Mouse (Mus musculus): Measurements from ENCODE around the gene Tedc2. TPM values are rescaled to one million over a fixed set of nuclear protein-coding genes. Genes with fewer than 3 reads are reported as not detected.

Tedc2 gene
- polyA plus RNA-seq, 1 experiment from 2014 or later: 14.7 TPM

DNA sequence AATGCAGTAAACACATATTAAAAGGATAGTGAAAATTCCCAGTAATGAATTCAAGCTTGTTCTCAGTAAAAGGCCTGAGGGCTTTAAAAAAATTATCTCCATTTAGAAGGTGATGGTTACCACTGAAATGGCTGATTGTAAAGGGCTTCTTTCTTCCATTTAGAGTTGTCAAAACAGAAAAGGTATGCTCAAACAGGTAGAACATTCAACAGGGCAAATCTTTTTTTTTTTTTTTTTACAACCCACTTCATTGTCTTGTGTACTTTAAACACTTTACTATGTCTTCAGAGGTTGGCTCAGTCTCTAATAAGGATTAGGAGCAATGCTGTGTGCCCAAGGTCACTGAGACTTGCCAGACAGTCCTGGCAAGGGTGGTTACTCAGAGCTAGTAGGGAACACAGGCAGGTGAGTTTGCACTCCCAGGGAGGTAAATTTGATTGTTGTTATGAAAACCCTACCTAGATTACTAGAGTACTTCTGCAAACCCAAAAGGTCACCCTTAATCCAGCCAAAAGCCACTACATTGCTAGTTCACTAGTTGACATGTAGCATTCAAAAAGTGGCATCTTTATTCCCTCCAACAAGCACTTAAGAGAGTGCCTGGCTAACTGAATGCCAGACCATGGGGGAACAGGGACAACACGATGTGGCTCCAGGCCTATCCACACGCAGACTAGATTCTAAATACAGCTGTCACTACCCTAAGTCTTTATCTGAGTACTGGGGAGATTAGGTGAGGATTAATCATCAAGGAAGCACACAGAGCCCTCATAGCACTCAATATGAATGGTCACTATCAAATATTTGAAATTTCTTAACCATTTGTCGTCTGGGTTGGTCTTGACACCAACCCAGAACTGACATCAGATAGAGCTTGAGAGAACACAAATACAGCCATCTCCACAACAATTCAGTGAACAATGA is 16.8 kb downstream of the Tedc2 start:
- peak overlapping the region; percentile 71 for H3K4me3 ChIP-seq
- H3K36me3 ChIP-seq: no peaks in the 10 kb centered on the region
- peaks cover 32% of the 10 kb centered on the region for H3K27me3 ChIP-seq
- no peak overlapping the region for H3K27ac ChIP-seq (replicated peaks)
- peaks cover 62% of the 10 kb centered on the region for H3K4me1 ChIP-seq
- peak overlapping the region; percentile 86 for H3K4me2 ChIP-seq (replicated peaks)
- ATAC-seq (ENCODE audit: low FRiP score, low read depth): no peak
- no peaks in the 10 kb centered on the region for H3K9me3 ChIP-seq
- 69% methylated on average over 3 of the region's 3 CpGs for WGBS
- no peak overlapping the region for H3K9ac ChIP-seq (replicated peaks)

DNA sequence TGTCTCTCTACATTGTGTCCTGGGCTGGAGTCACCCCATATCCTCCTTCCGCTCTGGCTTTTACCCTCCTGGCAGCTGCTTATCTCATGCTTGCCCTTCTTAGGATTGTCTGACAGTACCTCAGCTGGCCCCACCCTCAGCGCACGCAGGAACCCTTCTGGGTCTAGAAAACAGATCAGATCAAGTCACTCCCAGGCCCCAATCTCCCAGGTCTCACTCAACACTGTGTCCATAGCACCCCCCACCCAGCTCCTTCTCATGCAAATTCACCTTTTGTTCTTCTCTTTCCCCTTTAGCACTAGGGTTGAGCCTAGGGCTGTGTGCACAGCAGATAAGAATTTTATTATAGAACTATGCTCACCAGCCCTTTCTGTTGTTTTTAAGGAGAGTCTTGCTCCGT is 17.6 kb downstream of the Tedc2 start:
- ATAC-seq (ENCODE audit: low FRiP score, low read depth): no peak
- H3K9ac ChIP-seq (replicated peaks): 0 out of 2 replicates have a peak overlapping the region, but pooled peaks have one; percentile 20
- 0 out of 2 replicates have a peak overlapping the region, but pooled peaks have one; percentile 15 for H3K4me3 ChIP-seq
- peaks cover 23% of the 10 kb centered on the region for H3K27me3 ChIP-seq
- WGBS: 44% methylated on average over 4 of the region's 4 CpGs
- H3K27ac ChIP-seq (replicated peaks): peak overlapping the region; percentile 52
- no peaks in the 10 kb centered on the region for H3K36me3 ChIP-seq
- peak overlapping the region; percentile 30 for H3K4me2 ChIP-seq (replicated peaks)
- H3K4me1 ChIP-seq: peaks cover 54% of the 10 kb centered on the region
- no peaks in the 10 kb centered on the region for H3K9me3 ChIP-seq

DNA sequence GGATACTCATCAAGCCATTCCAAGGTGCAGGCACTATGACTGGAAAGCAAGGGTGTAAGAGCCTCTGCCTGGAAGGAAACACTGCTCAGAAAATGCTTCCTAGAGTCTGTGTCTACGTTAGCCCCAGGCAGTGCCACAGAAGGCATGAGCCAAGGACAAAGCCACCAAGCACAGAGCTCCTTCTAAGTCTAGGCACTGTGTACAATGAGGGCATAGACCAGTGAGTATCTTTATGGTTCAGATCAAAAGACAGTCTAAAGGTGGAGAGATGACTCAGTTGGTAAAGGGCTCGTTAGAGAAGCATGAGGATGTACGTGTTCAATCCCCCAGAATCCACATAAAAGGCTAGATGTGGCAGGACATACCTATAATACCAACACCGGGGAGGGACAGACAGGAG is 19.6 kb downstream of the Tedc2 start:
- peaks cover 34% of the 10 kb centered on the region for H3K4me1 ChIP-seq
- no peak overlapping the region for H3K27ac ChIP-seq (replicated peaks)
- no peak for ATAC-seq (ENCODE audit: low FRiP score, low read depth)
- H3K36me3 ChIP-seq: no peaks in the 10 kb centered on the region
- H3K4me2 ChIP-seq (replicated peaks): no peak overlapping the region
- H3K27me3 ChIP-seq: peaks cover 4% of the 10 kb centered on the region
- no peak overlapping the region for H3K4me3 ChIP-seq
- H3K9ac ChIP-seq (replicated peaks): no peak overlapping the region
- WGBS: 83% methylated on average over 4 of the region's 4 CpGs
- no peaks in the 10 kb centered on the region for H3K9me3 ChIP-seq

DNA sequence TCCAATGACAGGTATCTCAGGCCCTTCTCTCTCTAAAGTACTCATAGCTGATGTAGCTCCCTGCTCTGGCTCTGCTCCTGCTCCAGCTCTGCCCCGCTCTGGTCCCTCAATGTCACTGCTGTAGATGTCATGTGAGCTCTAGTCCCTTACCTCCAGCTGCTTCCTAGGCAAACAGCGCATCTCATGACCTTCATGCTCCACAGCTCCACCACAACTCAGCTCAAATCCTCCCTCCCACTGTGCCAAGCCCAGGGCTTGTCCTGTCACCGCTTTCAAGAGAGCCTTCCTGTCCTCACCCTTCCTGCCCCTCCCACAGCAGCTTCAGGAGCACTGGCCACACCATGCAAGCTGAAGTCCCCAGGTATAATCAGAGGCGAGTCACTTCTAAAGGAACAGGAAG is 20.9 kb downstream of the Tedc2 start:
- Histone ChIP-seq H3K36me3 (no peaks in the 10 kb centered on the region), H3K9me3 (no peaks in the 10 kb centered on the region), H3K4me3 (no peak overlapping the region), H3K27me3 (no peaks in the 10 kb centered on the region), H3K4me2 (replicated peaks) (no peak overlapping the region), H3K27ac (replicated peaks) (no peak overlapping the region), H3K9ac (replicated peaks) (no peak overlapping the region), H3K4me1 (peaks cover 23% of the 10 kb centered on the region)
- no peak for ATAC-seq (ENCODE audit: low FRiP score, low read depth)
- WGBS: 66% methylated on average over 4 of the region's 4 CpGs

DNA sequence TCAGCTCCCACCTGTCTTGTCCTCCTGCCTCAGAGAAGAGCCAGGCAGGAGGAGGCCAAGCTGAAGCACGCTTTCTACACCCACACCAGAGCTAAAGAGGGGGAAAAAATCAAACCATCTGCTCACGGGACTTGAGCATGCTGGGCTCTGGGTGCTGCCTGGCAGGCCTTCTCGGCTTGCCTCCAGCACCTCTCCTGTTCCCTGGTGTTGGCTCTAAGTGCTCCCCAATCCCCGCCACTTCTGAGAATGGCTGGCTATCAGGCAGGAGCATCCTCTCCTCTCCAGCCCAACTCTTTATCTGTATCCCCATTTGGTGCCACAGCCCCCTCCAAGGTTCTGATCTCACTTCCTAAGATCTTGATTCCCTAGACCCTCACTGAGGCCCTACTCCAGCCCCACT is 21.4 kb downstream of the Tedc2 start:
- Histone ChIP-seq H3K27ac (replicated peaks) (no peak overlapping the region), H3K27me3 (no peaks in the 10 kb centered on the region), H3K4me3 (no peak overlapping the region), H3K36me3 (no peaks in the 10 kb centered on the region), H3K9me3 (no peaks in the 10 kb centered on the region), H3K9ac (replicated peaks) (no peak overlapping the region; the same call in 1 of the 2 replicates), H3K4me2 (replicated peaks) (no peak overlapping the region), H3K4me1 (peaks cover 18% of the 10 kb centered on the region)
- no peak for ATAC-seq (ENCODE audit: low FRiP score, low read depth)
- 76% methylated on average over 4 of the region's 4 CpGs for WGBS

DNA sequence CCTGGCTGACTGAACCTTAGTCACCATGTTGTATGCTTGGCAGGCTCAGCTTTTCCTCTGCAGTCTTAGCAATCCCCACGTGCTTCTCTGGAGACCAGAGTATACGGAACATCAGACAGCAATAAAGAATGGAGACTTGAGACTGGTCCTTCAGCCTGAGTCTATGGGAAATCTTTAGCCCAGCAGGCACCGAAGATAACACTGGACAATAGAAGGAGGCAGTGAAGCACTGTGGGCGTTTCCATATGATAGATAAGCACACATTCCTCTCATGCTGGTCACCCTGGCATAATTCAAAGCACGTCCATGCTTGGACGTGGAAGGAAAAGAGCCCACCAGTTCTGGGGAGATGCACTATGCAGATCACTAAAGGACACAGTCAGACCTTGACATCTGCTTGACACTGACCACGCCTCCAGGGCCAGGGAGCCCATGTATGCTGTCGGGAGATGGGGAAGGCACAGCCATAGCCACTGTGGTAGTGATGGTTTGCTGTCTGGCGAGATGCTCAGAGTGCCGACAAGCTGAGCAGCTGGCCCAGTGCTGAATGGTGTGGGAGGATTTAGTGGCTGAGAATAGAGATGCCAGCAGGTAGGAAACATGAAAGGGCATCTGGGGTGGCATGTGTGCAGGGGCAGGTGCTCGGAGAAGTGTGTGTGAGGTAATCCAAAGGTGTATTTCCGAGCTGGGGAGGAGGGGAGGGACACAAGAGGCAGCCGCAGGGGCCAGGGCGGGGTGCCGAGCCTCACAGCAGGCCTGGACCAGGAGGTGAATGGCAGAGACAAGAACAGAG is 23.4 kb downstream of the Tedc2 start:
- H3K4me2 ChIP-seq (replicated peaks): no peak overlapping the region
- no peak overlapping the region for H3K27ac ChIP-seq (replicated peaks)
- no peak overlapping the region; the same call in 1 of the 2 replicates for H3K9ac ChIP-seq (replicated peaks)
- 69% methylated on average over 15 of the region's 15 CpGs for WGBS
- H3K9me3 ChIP-seq: no peaks in the 10 kb centered on the region
- no peak overlapping the region for H3K4me3 ChIP-seq
- H3K4me1 ChIP-seq: 0 out of 2 replicates have a peak, but pooled peaks cover 4% of the 10 kb centered on the region
- H3K36me3 ChIP-seq: no peaks in the 10 kb centered on the region
- H3K27me3 ChIP-seq: no peaks in the 10 kb centered on the region
- no peak for ATAC-seq (ENCODE audit: low FRiP score, low read depth)

DNA sequence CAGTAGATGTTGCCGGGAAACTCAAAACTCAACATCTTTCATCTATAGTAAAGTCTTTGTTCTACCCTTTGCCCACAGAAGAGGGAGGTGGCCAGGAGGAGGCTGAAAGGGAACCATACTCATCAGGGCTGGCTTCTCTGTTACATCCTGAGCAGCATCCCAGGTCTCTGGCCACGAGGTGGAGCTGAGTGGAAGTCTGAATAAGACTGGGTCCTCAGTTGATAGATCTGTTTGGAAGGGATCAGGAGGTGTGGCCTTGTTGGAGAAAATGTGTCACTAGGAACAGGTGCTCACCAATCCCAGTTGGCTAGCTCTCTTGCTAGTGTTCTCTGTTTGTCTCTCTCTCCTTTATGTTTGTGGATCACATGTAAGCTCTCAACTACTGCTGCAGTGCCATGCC is 25.3 kb downstream of the Tedc2 start:
- no peak overlapping the region for H3K27ac ChIP-seq (replicated peaks)
- 66% methylated on average over 2 of the region's 2 CpGs for WGBS
- H3K4me2 ChIP-seq (replicated peaks): no peak overlapping the region
- no peaks in the 10 kb centered on the region for H3K27me3 ChIP-seq
- no peaks in the 10 kb centered on the region for H3K9me3 ChIP-seq
- H3K9ac ChIP-seq (replicated peaks): no peak overlapping the region
- H3K4me1 ChIP-seq: peaks cover 5% of the 10 kb centered on the region; the same call in 1 of the 2 replicates
- no peak for ATAC-seq (ENCODE audit: low FRiP score, low read depth)
- no peaks in the 10 kb centered on the region for H3K36me3 ChIP-seq
- H3K4me3 ChIP-seq: no peak overlapping the region

DNA sequence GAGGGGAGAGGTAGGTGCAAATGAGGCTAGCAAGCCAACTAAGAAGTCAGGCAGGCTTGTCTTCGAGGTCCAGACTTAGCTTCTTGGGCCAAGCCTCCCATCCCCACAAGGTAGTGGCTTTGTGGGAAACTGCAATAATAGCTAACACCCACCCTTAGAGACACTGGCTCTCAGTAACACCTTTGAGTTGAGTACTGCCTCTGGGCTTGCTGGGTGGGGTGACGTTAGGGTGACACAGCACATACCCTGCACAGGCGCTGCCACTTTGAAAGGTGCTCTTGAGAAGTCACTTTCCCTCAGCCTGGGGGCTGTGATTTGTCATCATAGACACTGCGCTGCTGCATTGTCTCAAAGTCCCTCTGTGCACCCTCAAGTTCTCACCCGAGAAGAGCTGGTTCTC is 26.9 kb downstream of the Tedc2 start:
- no peak overlapping the region for H3K4me3 ChIP-seq
- H3K4me1 ChIP-seq: peaks cover 5% of the 10 kb centered on the region; the same call in 1 of the 2 replicates
- no peak for ATAC-seq (ENCODE audit: low FRiP score, low read depth)
- H3K36me3 ChIP-seq: 0 out of 2 replicates have a peak, but pooled peaks cover 4% of the 10 kb centered on the region
- no peak overlapping the region for H3K27ac ChIP-seq (replicated peaks)
- no peaks in the 10 kb centered on the region for H3K9me3 ChIP-seq
- H3K9ac ChIP-seq (replicated peaks): no peak overlapping the region
- 90% methylated on average over 5 of the region's 5 CpGs for WGBS
- H3K27me3 ChIP-seq: no peaks in the 10 kb centered on the region
- H3K4me2 ChIP-seq (replicated peaks): no peak overlapping the region

DNA sequence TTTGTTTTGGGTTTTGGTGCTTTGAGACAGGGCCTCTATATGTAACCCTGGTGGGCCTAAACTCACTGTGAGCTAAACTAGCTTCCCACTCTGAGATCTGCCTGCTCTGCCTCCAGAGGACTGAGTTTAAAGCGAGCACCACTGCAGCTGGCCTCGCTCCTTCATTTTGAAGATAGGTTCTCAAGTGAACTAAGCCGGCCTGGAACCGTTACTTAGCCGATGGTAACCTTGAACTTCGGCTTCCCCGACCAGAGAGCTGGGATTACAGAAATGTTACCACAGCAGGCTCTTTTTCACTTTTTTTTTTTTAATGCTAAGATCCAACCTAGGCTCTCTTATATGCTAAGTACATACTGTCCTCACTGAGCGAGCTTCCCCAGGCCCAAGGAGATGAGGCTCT is 27.4 kb downstream of the Tedc2 start:
- no peak overlapping the region for H3K9ac ChIP-seq (replicated peaks)
- H3K4me2 ChIP-seq (replicated peaks): no peak overlapping the region
- ATAC-seq (ENCODE audit: low FRiP score, low read depth): no peak
- 92% methylated on average over 8 of the region's 8 CpGs for WGBS
- H3K4me3 ChIP-seq: no peak overlapping the region
- H3K27ac ChIP-seq (replicated peaks): no peak overlapping the region
- H3K4me1 ChIP-seq: peaks cover 5% of the 10 kb centered on the region; the same call in 1 of the 2 replicates
- H3K36me3 ChIP-seq: 0 out of 2 replicates have a peak, but pooled peaks cover 7% of the 10 kb centered on the region
- no peaks in the 10 kb centered on the region for H3K9me3 ChIP-seq
- H3K27me3 ChIP-seq: no peaks in the 10 kb centered on the region

DNA sequence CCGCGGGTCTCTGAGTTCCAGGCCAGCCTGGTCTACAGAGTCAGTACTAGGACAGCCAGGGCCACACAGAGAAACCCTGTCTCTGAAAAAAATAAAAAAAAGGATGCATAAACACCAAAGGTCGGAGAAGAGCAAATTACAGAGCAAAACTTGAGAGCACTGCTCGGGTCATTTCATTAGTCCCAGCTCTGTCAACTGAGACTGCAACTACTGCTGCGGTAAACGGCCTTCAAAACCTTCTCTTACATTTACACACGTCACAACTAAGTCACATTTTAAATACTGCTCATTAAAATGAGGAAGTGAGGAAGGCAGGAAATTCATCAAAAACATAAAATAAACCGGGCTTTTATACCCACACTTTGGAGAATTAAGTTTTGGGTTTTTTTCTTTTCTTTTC is 27.8 kb downstream of the Tedc2 start:
- Histone ChIP-seq H3K9ac (replicated peaks) (no peak overlapping the region), H3K4me2 (replicated peaks) (no peak overlapping the region), H3K36me3 (0 out of 2 replicates have a peak, but pooled peaks cover 7% of the 10 kb centered on the region), H3K4me1 (peaks cover 5% of the 10 kb centered on the region; the same call in 1 of the 2 replicates), H3K9me3 (no peaks in the 10 kb centered on the region), H3K27me3 (no peaks in the 10 kb centered on the region), H3K4me3 (no peak overlapping the region), H3K27ac (replicated peaks) (no peak overlapping the region)
- 82% methylated on average over 8 of the region's 8 CpGs for WGBS
- no peak for ATAC-seq (ENCODE audit: low FRiP score, low read depth)

DNA sequence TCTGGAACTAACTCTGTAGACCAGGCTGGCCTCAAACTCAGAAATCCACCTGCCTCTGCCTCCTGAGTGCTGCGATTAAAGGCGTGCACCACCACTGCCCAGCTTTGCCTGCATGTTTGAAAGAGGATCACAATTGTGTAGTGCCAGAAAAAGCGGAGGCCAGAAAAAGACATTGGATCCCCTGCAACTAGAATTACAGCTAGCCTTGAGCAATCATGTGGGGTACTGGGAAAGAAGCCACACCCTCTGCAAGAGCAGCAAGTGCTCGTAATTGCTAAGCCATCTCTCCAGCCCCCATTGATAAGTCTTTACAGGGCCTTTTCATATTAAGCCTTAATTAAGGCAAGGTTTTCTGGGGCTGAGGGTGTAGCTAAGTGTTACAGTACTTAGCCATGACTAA is 29.2 kb downstream of the Tedc2 start:
- WGBS: 84% methylated on average over 4 of the region's 4 CpGs
- Histone ChIP-seq H3K9ac (replicated peaks) (no peak overlapping the region), H3K27ac (replicated peaks) (no peak overlapping the region), H3K4me3 (no peak overlapping the region), H3K36me3 (0 out of 2 replicates have a peak, but pooled peaks cover 7% of the 10 kb centered on the region), H3K4me1 (peaks cover 5% of the 10 kb centered on the region; the same call in 1 of the 2 replicates), H3K9me3 (no peaks in the 10 kb centered on the region), H3K4me2 (replicated peaks) (no peak overlapping the region), H3K27me3 (no peaks in the 10 kb centered on the region)
- ATAC-seq (ENCODE audit: low FRiP score, low read depth): no peak

DNA sequence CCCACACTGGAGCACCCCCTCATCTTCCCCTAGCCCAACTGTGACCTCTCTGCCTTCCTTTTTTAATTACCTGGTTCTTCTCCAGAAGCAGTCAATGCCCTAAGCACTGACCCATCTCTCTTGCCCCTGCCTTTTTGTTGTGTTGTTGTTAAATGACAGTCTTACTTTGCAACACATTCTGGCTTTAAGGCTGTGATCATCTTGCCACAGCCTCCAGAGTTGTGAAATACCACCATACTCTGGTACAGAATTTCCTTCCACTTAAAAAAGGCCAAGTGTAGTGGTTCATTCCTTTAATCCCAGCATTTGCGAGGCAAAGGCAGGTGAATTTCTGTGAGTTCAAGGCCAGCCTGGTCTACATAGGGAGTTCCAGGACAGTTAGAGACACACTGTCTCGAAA is 29.7 kb downstream of the Tedc2 start:
- Histone ChIP-seq H3K27me3 (no peaks in the 10 kb centered on the region), H3K9me3 (no peaks in the 10 kb centered on the region), H3K9ac (replicated peaks) (no peak overlapping the region), H3K27ac (replicated peaks) (no peak overlapping the region), H3K4me1 (peaks cover 5% of the 10 kb centered on the region; the same call in 1 of the 2 replicates), H3K36me3 (peaks cover 7% of the 10 kb centered on the region; the same call in 1 of the 2 replicates), H3K4me2 (replicated peaks) (no peak overlapping the region), H3K4me3 (no peak overlapping the region)
- 87% methylated on average over 2 of the region's 2 CpGs for WGBS
- ATAC-seq (ENCODE audit: low FRiP score, low read depth): no peak
